Mouse (Mus musculus) heart, postnatal 0 days (tissue): ENCODE measurements around the gene Smim1.
A peak's percentile ranks its signal among the peaks of the same experiment; 100 is the strongest.

ENCODE experiments used
- CTCF ChIP-seq: IDR thresholded peaks from 2 replicates; pipeline ENCODE4 v1.5.1; 2016; ENCODE audit warnings: antibody characterized with exemption, control low read depth, low read depth
- EP300 ChIP-seq: IDR thresholded peaks from 2 replicates; pipeline ENCODE4 v1.6.1; 2016; ENCODE audit warnings: antibody characterized with exemption, low read depth

DNA sequence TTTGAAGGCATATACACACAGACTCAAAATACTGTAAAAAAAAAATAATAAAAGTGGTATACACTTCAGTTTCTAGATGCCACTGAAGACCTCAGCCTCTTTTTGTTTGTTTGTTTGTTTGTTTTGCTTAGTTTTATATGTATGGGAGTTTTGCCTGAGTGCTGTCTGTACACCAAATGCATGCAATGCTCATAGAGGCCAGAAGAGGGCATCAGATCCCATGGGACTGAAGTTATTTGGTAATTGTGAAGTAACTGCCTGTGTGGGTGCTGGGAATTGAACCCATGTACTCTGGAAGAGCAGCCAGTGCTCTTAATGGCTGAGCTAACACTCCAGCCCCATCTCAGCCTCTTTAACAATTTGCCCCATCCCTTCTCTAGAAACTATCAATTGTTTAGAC lies 2.6 kb upstream of the Smim1 start:
- TF ChIP-seq EP300 (no peak), CTCF (peak; percentile 35; the same call in 1 of the 2 replicates)
